Mouse (Mus musculus): ENCODE data around the gene Gpr155. TPM values are rescaled to one million over a fixed set of nuclear protein-coding genes. Genes with fewer than 3 reads are reported as not detected.

The Gpr155 gene
- polyA plus RNA-seq, 1 experiment from 2014 or later, result 20.6 TPM

Other genes with a start within 250 kb of the Gpr155 start
- 42.7 to 133 TPM (median 89.6 TPM) in 3 replicates for gene Ola1, start 167.6 kb downstream of the Gpr155 start, polyA plus RNA-seq (2018)
- gene Sp9, start 114.6 kb downstream of the Gpr155 start, polyA plus RNA-seq (2018), result 0.47 TPM in 1 of 3 replicates, not detected in the others
- gene Scrn3, start 74.0 kb downstream of the Gpr155 start, polyA plus RNA-seq (2018), result 13.3 to 14.9 TPM (median 14.0 TPM) in 3 replicates
- 14.0 to 40.4 TPM (median 25.0 TPM) in 3 replicates for gene Cir1, start 73.9 kb downstream of the Gpr155 start, polyA plus RNA-seq (2018)
- 121 to 170 TPM (median 129 TPM) in 3 replicates for gene Wipf1, start 143.2 kb upstream of the Gpr155 start, polyA plus RNA-seq (2018)
- not detected in 3 replicates for gene Chrna1, start 193.8 kb upstream of the Gpr155 start, polyA plus RNA-seq (2018)